Mouse (Mus musculus) heart, embryonic 11.5 days (tissue): ENCODE measurements around the gene Tmem145. TPM values are rescaled to one million over a fixed set of nuclear protein-coding genes. Genes with fewer than 3 reads are reported as not detected.
"Not testable (repeated sequence)": the region's sequence is repeated elsewhere in the genome, so short reads cannot be mapped to it uniquely, and the experiment has no call there.

Experiments
- ATAC-seq: fragments of 200-750 bp; cut with Nextera tagmentation; replicated peaks from 2 replicates; pipeline ENCODE4 v1.8.0; 2017; ENCODE audit warnings: moderate library complexity; ENCODE audit not compliant: insufficient number of reproducible peaks, low FRiP score, low TSS enrichment
- H3K27ac ChIP-seq: fragments of 300-500 bp; sonication (generic); 2 replicates; pipeline ENCODE4 v1.5.1; 2014; ENCODE audit warnings: mild to moderate bottlenecking, low read depth, low read length
- H3K27me3 ChIP-seq: fragments of 300-500 bp; sonication (generic); 2 replicates; pipeline ENCODE4 v1.6.1; 2014; ENCODE audit warnings: mild to moderate bottlenecking, low read length, mixed read lengths; ENCODE audit not compliant: control insufficient read depth, insufficient read depth
- H3K36me3 ChIP-seq: fragments of 300-500 bp; sonication (generic); 2 replicates; pipeline ENCODE4 v1.6.1; 2014; ENCODE audit warnings: mild to moderate bottlenecking, low read length, moderate library complexity, mixed read lengths; ENCODE audit not compliant: control insufficient read depth, insufficient read depth
- H3K4me1 ChIP-seq: fragments of 300-500 bp; sonication (generic); 2 replicates; pipeline ENCODE4 v1.6.1; 2014; ENCODE audit warnings: low read length; ENCODE audit not compliant: control insufficient read depth, insufficient read depth
- H3K4me2 ChIP-seq: fragments of 300-500 bp; sonication (generic); 2 replicates; pipeline ENCODE4 v1.6.1; 2014; ENCODE audit warnings: mild to moderate bottlenecking, moderate library complexity
- H3K4me3 ChIP-seq: fragments of 300-500 bp; sonication (generic); 2 replicates; pipeline ENCODE4 v1.5.1; 2014; ENCODE audit warnings: low read depth, low read length
- H3K9ac ChIP-seq: fragments of 300-500 bp; sonication (generic); 2 replicates; pipeline ENCODE4 v1.6.1; 2014; ENCODE audit warnings: mild to moderate bottlenecking, low read depth, low read length, moderate library complexity
- H3K9me3 ChIP-seq: fragments of 300-500 bp; sonication (generic); replicated peaks from 2 replicates; pipeline ENCODE4 v1.6.1; 2016; ENCODE audit warnings: low read length; ENCODE audit not compliant: control insufficient read depth
- WGBS: fragments of 180-500 bp; shearing (Covaris S2); extraction: QIAGEN DNeasy Blood & Tissue Kit; methylation state at CpG from one replicate; pipeline ENCODE4 v1.1.7; 2014; ENCODE audit not compliant: insufficient replicate concordance; 5-methylcytosine and 5-hydroxymethylcytosine counted together
- polyA plus RNA-seq: library from polyadenylated mRNA; unstranded; fragments of >200 nt; fragmentation: Nextera tagmentation; extraction: Ambion mirVana; gene quantifications from 2 replicates; pipeline ENCODE4 v1.2.1, GENCODE M21; 2014

Tmem145 gene
- polyA plus RNA-seq, 1 experiment from 2014 or later, result 0.17 TPM

DNA sequence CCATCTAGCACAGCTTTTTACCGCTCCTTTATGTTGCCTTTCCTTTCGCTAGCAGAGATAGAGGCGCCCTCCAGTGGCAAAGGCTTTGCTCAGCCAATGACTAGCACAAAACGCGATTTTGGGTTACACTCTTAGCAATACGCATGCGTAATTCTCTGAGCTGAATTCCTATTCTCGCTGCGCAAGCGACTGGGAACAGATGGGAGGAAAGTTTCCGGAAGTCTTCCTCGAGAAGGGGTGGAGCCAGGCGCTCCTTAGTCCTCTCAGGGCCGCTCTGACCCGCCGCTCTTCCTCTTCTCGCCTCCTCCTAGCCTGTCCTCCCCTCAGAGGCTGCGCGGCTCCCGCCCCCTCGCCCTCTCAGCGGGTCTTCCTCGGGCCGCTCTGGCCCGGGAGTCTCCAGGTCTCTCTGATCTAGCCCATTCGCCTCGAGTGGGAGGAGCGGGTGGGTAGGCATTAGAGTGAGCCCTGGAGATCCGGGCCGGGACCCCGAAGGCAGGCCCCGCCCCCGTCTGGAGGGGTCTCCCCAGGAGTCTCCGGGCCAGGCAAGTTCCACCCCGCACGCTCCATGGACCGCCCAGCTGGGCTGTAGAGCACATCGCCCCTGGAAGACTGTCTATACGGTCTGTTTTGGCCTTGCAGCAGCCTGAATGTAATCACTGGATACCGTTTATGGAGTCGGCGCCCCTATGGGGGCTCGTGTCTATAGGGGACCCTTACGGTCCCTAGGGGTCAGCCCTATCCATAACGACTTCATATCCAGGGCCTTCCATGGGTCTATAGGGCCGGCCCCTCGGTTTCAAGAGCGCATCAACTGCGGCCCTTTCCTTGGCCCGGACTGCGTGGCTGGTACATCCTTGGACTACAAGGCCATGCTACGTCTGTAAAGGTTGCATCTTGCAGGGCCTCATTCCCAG lies 10.9 kb downstream of the Tmem145 start, which contains the start of gene Megf8:
TSS of gene Megf8 (plus strand) at position 633 of the 914 bp plus-strand sequence.
- Histone ChIP-seq H3K27ac (peak within 1 kb of the TSS; percentile 51), H3K4me2 (peak within 1 kb of the TSS; percentile 93), H3K36me3 (no peaks in the 10 kb centered on the region), H3K9ac (peak within 1 kb of the TSS; percentile 73), H3K4me1 (peaks cover 27% of the 10 kb centered on the region), H3K4me3 (peak within 1 kb of the TSS; percentile 62), H3K27me3 (peaks cover 43% of the 10 kb centered on the region), H3K9me3 (no peaks in the 10 kb centered on the region)
- ATAC-seq, result peak; percentile 98
- under 1% methylated on average over 52 of the region's 52 CpGs for WGBS

DNA sequence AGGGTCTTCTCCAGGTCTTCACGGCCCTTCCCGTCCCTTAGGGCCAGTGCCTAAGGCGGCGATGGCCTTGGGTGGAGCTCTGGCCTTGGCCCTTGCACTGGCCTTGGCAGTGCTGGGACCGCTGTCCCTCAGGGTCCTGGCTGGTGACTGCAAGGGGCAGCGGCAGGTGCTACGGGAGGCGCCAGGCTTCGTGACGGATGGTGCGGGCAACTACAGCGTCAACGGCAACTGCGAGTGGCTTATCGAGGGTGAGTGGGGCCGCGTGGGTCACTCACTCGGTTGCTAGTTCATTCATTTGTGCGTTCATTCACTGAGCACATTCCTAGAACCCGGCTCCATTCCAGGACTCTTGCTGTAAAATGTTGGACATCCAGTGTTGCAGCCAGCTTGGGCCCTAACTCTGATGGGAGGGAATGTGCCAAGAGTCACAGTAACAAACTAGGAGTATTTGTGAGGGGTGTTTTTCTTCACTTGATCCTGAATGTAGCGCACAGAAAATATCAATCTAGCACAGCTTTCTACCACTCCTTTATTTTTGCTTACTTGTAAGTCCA lies 11.6 kb downstream of the Tmem145 start:
- ATAC-seq, result 0 out of 2 replicates have a peak, but pooled peaks have one; percentile 0
- peak overlapping the region; percentile 62 for H3K4me3 ChIP-seq
- 13% methylated on average over 21 of the region's 21 CpGs for WGBS

DNA sequence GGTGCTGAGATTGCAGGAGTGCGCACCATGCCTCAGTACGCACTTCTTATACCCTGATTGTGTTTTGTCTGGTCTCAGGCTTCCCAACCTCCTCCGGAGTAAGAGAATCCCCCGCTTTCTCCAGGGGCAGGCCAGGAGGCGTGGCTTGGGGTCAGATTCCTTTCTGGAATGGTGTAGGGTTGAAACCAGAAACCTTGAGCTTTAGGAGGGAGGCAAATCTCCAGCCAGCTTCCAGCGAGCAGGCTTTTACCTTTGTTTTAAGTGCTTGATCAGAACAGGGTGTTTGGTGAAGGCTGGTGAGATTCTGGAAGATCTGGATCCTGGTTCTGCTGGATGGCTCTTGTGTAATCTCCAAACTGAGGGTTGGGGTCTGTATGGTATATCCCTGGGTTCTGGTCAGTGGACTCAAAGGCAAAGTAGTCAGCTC lies 16.2 kb downstream of the Tmem145 start:
- 7% methylated on average over 6 of the region's 6 CpGs for WGBS
- H3K4me3 ChIP-seq, result peak overlapping the region; percentile 10; the same call in 1 of the 2 replicates
- no peaks in the 10 kb centered on the region for H3K9me3 ChIP-seq
- H3K36me3 ChIP-seq, result no peaks in the 10 kb centered on the region
- peak overlapping the region; percentile 56 for H3K4me2 ChIP-seq
- ATAC-seq, result peak; percentile 58; the same call in 1 of the 2 replicates
- peaks cover 17% of the 10 kb centered on the region for H3K4me1 ChIP-seq
- H3K27ac ChIP-seq, result peak overlapping the region; percentile 70
- peak overlapping the region; percentile 43; the same call in 1 of the 2 replicates for H3K9ac ChIP-seq
- H3K27me3 ChIP-seq, result no peaks in the 10 kb centered on the region

More for the DNA sequence above, 11.6 kb downstream of the Tmem145 start:
- Histone ChIP-seq H3K9ac (peak overlapping the region; percentile 73), H3K27me3 (peaks cover 36% of the 10 kb centered on the region), H3K27ac (peak overlapping the region; percentile 51), H3K9me3 (no peaks in the 10 kb centered on the region), H3K4me2 (peak overlapping the region; percentile 93), H3K4me1 (peaks cover 32% of the 10 kb centered on the region), H3K36me3 (no peaks in the 10 kb centered on the region)

DNA sequence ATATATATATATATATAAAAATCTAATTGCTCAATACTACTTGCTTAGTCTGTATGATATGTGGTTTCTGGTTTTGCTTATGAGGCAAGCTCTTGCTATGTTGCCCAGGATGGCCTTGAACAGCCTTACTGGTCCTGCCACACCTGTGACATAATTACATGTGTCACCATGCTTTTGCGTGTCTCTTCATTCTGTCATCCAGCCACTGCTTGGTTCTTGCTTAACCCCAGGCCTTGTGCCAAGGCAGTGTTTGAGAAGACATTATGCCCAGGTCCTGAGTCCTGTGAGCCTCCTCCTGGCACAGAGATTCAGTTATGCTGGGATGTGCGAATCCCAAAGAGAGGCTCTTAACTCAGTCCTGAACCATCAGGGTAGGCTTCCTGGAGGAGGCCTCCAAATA lies 17.3 kb downstream of the Tmem145 start:
- Histone ChIP-seq H3K36me3 (no peaks in the 10 kb centered on the region), H3K4me3 (no peak overlapping the region), H3K27ac (no peak overlapping the region), H3K4me1 (peaks cover 10% of the 10 kb centered on the region), H3K4me2 (no peak overlapping the region), H3K9me3 (no peaks in the 10 kb centered on the region), H3K9ac (no peak overlapping the region), H3K27me3 (no peaks in the 10 kb centered on the region)
- ATAC-seq, result no peak
- WGBS, result 90% methylated on average over 2 of the region's 2 CpGs

DNA sequence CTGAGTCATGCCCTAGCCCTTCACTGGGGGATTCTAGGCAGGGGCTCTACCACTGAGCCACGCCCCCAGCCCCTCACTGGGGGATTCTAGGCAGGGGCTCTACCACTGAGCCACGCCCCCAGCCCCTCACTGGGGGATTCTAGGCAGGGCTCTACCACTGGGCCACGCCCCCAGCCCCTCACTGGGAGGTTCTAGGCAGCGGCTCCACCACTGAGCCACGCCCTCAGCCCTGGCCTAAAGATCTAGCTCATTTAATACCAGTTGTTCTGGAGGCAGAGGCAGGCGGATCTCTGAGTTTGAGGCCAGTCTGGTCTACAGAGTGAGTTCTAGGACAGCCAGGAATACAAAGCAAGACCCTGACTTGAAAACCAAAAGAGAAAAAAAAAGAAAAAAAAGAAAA lies 19.5 kb downstream of the Tmem145 start:
- H3K4me3 ChIP-seq, result not testable (repeated sequence)
- 83% methylated on average over 5 of the region's 6 CpGs for WGBS

DNA sequence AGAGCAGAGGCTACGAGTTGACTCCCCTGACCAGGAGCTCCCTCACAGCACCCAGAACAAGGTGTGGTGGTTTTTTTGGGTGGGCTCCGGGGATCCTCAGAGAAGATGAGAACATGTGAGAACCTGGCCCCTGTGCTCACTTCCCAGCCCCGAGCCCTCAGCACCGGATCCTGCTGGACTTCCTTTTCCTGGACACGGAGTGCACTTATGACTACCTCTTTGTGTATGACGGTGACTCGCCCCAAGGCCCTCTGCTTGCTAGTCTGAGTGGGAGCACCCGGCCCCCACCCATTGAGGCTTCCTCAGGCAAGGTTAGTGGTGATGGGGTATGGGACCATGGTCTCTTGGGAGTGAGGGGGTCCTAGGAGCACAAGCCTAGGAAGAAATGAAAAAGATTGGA lies 20.3 kb downstream of the Tmem145 start:
- Histone ChIP-seq H3K9ac (no peak overlapping the region), H3K27me3 (no peaks in the 10 kb centered on the region), H3K9me3 (no peaks in the 10 kb centered on the region), H3K27ac (no peak overlapping the region), H3K4me1 (peaks cover 10% of the 10 kb centered on the region), H3K4me3 (no peak overlapping the region), H3K4me2 (no peak overlapping the region), H3K36me3 (peaks cover 7% of the 10 kb centered on the region)
- no peak for ATAC-seq
- WGBS, result 77% methylated on average over 8 of the region's 8 CpGs

More for the DNA sequence above, 19.5 kb downstream of the Tmem145 start:
- H3K27ac ChIP-seq, H3K9me3 ChIP-seq, H3K36me3 ChIP-seq, H3K4me2 ChIP-seq, H3K9ac ChIP-seq, H3K27me3 ChIP-seq, ATAC-seq: not testable (repeated sequence)
- peaks cover 10% of the 10 kb centered on the region for H3K4me1 ChIP-seq

DNA sequence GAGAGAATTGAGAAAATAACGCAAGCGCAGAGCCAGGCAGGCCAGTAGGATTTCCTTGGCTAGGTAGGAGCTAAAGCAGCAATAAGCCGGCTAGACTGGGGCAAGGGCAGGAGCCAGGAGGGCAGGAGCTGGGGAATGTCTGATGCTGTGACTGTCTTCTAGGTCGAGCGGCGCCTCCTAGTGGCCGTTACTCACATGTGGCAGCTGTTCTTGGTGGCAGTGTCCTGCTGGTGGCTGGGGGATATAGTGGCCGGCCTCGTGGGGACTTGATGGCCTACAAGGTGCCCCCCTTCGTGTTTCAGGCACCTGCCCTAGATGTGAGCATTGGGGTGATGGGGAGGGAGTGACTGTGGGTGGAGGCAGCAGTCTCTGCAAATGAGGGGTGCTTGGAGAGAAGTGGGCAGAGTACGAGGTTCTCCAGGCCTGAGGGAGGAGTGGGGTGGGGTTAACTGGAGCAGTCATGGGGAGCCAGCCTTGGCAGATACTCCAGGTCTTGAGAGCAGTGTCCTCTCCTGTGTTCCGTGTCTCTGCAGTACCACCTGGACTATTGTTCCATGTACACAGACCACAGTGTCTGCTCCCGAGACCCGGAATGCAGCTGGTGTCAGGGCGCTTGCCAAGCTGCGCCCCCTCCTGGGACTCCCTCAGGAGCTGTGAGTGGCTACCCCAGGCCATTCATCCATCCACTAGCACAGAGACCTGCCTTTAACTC lies 27.8 kb downstream of the Tmem145 start:
- Histone ChIP-seq H3K36me3 (peaks cover 11% of the 10 kb centered on the region), H3K27me3 (no peaks in the 10 kb centered on the region), H3K4me3 (no peak overlapping the region), H3K9ac (no peak overlapping the region), H3K27ac (no peak overlapping the region), H3K9me3 (no peaks in the 10 kb centered on the region), H3K4me1 (no peaks in the 10 kb centered on the region), H3K4me2 (no peak overlapping the region)
- ATAC-seq, result peak; percentile 48; the same call in 1 of the 2 replicates
- WGBS, result 38% methylated on average over 16 of the region's 16 CpGs

DNA sequence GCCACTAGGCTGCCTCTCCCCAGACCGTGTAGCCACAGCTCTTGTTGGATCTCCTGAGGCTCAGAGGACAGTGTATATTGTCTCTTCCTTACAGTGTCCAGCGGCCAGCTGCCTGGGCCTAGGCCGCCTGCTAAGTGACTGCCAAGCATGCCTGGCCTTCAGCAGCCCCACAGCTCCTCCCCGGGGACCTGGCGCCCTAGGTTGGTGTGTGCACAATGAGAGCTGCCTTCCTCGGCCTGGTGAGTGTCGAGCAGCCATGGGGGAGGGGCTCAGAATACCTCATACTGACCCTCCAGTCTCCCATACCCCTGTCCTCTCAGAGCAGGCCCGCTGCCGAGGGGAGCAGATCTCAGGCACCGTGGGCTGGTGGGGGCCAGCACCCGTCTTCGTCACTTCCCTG lies 28.6 kb downstream of the Tmem145 start:
- Histone ChIP-seq H3K27ac (no peak overlapping the region), H3K36me3 (peaks cover 11% of the 10 kb centered on the region), H3K4me3 (no peak overlapping the region), H3K4me2 (no peak overlapping the region), H3K27me3 (no peaks in the 10 kb centered on the region), H3K9me3 (no peaks in the 10 kb centered on the region), H3K9ac (no peak overlapping the region), H3K4me1 (no peaks in the 10 kb centered on the region)
- peak; percentile 13; the same call in 1 of the 2 replicates for ATAC-seq
- WGBS, result 82% methylated on average over 12 of the region's 12 CpGs
